Mouse (Mus musculus) T-helper 2 cell (primary cell): Measurements from ENCODE around the gene Chaf1a.

ENCODE experiments used
- in situ Hi-C: fragments of 300-600 bp; cut with MboI, MseI; formaldehyde crosslinking; loops from one replicate; pipeline ENCODE4 v1.15.1; 2025; ENCODE audit warnings: high pct_unique_total_duplicates

The Chaf1a gene

DNA sequence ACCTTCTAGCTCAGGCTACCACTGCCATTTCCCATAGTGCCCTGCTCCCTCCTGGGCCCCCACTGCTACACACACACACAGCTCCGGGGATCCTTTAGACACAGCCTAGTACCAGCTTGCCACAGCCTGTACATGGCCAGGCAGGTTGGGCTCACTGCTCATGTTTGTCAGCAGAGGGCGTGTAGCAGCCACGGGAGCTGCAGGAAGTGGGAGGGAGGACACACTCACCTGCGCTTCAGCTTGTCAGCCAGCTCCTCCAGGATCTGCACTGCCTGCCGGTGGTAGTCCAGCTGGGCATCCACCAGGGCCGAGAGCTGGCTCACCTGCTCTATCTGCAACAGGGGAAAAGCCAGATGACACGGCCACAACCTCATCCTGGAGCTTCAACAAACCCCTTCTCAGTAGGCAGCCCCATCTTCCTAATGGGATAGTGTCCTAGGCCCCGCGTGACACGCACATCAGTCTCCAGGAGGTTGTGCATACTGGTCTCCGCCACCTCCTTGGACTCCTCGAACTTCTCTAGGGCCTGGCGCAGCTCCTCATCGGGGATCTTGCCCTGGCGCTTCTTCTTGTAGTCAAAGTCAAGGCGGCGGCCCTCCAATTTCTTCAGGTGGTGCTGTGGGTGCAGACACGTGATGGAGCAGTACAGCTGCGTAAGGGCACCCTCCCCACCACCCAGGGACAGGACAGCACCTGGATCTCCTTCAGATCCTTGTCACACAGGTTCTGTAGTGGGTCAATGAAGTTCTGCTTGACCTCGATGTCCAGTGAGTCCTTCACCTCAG is 21.7 kb upstream of the Chaf1a start:
- in situ Hi-C loops: loop anchor here (25.0 kb wide), 1 partner anchor 1269 kb away; the partner anchor contains the start of gene Vav1

- in situ Hi-C loops: loop anchor here (25.0 kb wide), 1 partner anchor 1267 kb away; the partner anchor contains the start of gene Vav1
These were observed 19.7 kb upstream of the Chaf1a start for GRCm38 (mm10) chr17:56020400-56021084.

- in situ Hi-C loops: loop anchor here (25.0 kb wide), 1 partner anchor 1266 kb away; the partner anchor contains the start of gene Vav1
These were observed 18.9 kb upstream of the Chaf1a start for GRCm38 (mm10) chr17:56021161-56021910.

- in situ Hi-C loops: loop anchor here (25.0 kb wide), 1 partner anchor 1265 kb away; the partner anchor contains the start of gene Vav1
These were observed 17.9 kb upstream of the Chaf1a start for GRCm38 (mm10) chr17:56022131-56022988.

GRCm38 (mm10) chr17:56022989-56023290 is 17.3 kb upstream of the Chaf1a start:
- in situ Hi-C loops: loop anchor here (25.0 kb wide), 1 partner anchor 1264 kb away; the partner anchor contains the start of gene Vav1

DNA sequence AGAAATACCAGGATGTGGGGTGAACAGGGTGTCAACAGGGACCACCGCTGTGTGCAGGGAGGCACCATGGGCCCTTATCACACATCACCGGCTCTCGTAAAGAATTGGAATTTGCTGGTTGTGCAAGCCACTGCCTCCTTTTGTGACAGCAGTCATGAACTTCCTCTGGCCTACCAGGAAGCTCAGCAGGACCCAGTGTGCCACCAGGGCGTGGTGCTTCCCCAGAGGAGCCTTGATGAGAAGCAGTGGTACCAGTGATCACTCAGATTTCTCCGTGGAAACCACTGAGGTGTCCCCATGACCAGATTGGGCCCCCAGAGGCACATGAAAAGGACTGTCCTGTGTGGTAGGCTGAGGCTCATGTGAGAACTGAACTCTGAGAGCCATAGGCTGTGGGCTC is 16.9 kb upstream of the Chaf1a start:
- in situ Hi-C loops: loop anchor here (25.0 kb wide), 1 partner anchor 1264 kb away; the partner anchor contains the start of gene Vav1

- in situ Hi-C loops: loop anchor here (25.0 kb wide), 1 partner anchor 1263 kb away; the partner anchor contains the start of gene Vav1
These were observed 15.8 kb upstream of the Chaf1a start for GRCm38 (mm10) chr17:56024476-56024875.

GRCm38 (mm10) chr17:56024931-56025330 is 15.3 kb upstream of the Chaf1a start:
- in situ Hi-C loops: loop anchor here (25.0 kb wide), 1 partner anchor 1262 kb away; the partner anchor contains the start of gene Vav1

DNA sequence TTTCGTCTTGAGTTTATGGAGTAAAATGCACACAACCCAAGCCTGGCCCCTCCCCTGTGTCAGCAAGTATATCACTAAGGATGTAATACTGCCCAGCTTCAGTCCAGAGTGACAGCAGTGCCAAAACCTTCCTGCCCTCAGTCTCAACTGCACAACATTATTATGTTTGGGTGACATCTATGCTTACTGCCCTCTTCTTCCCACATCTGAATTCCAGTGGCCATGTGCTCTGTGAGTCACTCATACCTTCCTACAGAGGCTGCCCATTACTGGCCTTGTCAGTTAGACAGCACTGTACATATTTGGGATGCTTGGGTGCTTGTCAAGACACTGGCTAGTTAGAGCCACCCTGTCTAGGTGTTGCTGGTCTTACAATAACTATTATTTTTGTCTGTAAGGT is 13.9 kb upstream of the Chaf1a start:
- in situ Hi-C loops: no loop called here

DNA sequence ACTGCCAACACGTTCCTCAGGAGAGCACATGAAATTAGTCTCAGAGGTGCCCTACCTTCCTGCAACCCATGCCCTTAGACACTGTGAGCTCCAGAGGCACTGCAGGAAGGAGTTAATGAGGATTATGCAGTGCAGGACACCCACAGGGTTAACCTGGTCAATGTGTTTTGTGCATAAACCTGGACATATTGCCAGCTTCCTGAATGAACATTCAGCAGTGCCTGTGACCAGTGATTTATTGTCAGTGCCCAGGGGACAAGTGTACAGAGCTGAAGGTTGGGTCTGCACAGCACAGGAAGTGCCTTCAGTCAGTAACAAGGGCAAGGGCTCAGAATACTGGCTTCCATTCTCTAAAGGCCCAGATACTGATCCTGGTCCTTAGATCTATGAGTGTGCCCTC is 13.4 kb upstream of the Chaf1a start:
- in situ Hi-C loops: no loop called here

DNA sequence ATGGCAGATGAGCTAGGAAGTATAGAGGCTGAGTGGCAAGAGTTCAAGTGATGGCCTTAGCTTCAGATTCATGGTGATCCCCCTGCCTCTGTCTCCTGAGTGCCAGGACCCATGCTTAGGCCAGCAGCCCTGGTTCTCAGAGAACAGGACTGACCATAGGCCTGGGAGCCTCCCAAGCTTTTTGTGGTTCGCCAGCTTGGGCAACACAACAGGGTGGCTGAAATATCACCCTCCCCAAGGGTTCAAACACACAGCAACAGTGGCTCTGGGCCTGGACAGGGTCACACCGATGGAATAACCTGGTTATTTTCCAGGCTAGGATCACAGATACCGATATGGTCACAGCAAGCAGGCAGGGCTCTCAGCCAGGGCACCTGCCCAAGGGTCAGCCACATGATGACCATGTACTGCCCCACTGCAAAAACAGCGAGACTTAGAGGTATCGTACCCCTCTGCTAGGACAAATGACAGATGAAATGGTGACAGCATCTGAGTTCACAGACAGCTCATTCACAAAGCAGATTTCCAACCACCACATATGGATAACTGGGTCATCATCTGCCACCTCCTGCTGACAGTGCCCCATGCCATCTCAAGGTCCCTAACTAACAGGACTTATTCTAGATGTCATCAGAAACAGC is 12.3 kb upstream of the Chaf1a start:
- in situ Hi-C loops: no loop called here

- in situ Hi-C loops: no loop called here
These were observed 9.9 kb upstream of the Chaf1a start for GRCm38 (mm10) chr17:56030238-56030870.

- in situ Hi-C loops: no loop called here
These were observed 9.3 kb upstream of the Chaf1a start for GRCm38 (mm10) chr17:56030919-56031318.

- in situ Hi-C loops: no loop called here
These were observed 8.8 kb upstream of the Chaf1a start for GRCm38 (mm10) chr17:56031431-56031830.

DNA sequence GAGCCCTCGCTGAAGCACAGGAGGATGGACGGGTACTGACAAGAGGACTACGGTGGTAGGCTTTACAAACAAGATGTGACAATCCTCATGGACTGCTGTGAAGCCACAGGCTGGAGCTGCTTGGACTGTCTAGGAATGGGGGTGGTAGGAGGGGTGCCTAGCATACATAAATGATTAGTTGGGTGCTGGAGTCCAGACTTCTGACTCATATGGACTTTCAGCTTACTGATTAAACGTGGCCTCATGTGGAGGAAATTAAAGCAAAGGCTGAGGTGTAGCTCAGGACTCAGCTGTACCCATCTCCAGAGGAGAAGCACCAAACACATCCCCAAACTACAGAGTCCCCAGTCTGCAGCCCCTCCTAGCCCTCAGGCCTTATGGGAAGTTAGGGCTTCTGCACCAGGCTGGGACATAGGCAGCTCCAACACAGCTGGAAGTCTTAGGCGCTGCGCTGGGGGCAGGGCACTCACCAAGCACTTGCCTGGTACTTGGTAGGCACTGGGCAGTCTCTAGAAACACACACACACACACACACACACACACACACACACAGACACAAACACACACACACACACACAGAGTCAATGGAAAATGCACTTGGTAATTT is 8.0 kb upstream of the Chaf1a start:
- in situ Hi-C loops: no loop called here

- in situ Hi-C loops: no loop called here
These were observed 7.4 kb upstream of the Chaf1a start for GRCm38 (mm10) chr17:56032831-56033230.

DNA sequence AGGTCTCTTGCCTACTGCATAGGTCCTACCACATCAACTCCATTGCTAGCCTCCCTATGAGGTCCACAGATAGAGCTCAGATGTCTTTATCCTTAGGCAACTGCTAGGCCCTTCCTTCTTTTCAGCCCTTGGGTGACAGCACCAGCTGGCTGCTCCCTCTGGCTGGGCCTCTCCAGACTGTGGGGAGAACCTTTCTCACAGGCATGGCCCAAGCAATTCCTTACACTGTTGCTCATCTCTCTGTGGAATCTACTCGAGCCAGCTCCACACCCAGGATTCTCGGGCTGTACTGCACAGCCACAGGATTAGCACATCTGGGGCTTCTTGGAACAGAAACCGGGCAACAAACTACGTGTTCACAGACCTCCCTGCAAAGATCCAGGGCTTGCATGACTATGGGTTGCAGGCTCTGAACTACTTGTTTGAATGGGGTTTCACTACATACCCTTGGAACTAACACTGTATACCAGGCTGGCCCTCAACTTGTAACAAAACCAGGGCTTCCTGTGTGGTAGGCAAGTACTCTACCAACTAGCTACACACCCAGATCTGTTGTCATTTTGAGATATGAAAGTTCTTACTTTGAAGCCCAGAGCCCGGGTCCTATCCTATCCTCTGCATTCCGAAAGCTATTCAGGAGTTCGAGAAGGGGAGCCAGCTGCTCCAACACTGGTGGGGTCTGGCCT is 6.1 kb upstream of the Chaf1a start:
- in situ Hi-C loops: no loop called here

DNA sequence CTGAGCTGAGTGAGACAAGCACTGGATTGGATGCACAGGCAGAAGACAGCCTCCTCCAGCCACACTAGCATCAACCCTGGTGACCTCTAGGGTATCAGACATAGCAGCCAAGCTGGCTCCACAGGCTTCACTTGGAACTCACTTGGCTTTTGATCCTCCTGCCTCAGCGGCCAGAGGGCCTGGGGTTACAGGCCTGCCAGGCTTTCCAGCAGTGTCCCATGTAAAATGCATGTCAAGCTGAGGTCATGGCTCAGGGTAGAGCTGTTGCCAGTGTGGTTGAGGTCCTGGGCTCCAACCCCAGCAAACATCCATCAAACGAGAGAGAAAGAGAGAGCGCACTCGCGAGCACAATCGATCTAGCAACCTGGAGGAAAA is 5.5 kb upstream of the Chaf1a start:
- in situ Hi-C loops: loop anchor here (5.0 kb wide), 1 partner anchor 43 kb away; the partner anchor contains the start of genes Hdgfl2 and Ubxn6

- in situ Hi-C loops: loop anchor here (5.0 kb wide), 1 partner anchor 42 kb away; the partner anchor contains the start of genes Hdgfl2 and Ubxn6
These were observed 5.0 kb upstream of the Chaf1a start for GRCm38 (mm10) chr17:56035216-56035615.
